In genomic region chr4:76192031-76192430, GRCm38 (mm10) we compare ENCODE assay signal across 16 mouse cellular contexts.
"Had no signal": no experiment of that assay in that cellular context is flagged by ENCODE, and none has a peak within 500 bp of the region (broad histone marks: within the 10 kb centered on the region; RNA-seq: fewer than 3 reads in every experiment).

No protein-coding gene starts in this region.

- H3K36me3 ChIP-seq: midbrain, embryonic 10.5 days; midbrain, embryonic 13.5 days; midbrain, embryonic 15.5 days; neural tube, embryonic 13.5 days; neural tube, embryonic 15.5 days had no signal

- H3K4me1 ChIP-seq: neural tube, embryonic 15.5 days had no signal

- H3K27ac ChIP-seq: midbrain, embryonic 10.5 days; midbrain, embryonic 13.5 days; midbrain, embryonic 15.5 days; neural tube, embryonic 13.5 days; neural tube, embryonic 15.5 days had no signal

- H3K9ac ChIP-seq: lung, embryonic 14.5 days; midbrain, embryonic 13.5 days; midbrain, embryonic 15.5 days; neural tube, embryonic 13.5 days; neural tube, embryonic 15.5 days had no signal

- H3K4me2 ChIP-seq: lung, embryonic 14.5 days; midbrain, embryonic 13.5 days; midbrain, embryonic 15.5 days; neural tube, embryonic 13.5 days; neural tube, embryonic 15.5 days had no signal

- ATAC-seq: midbrain, embryonic 13.5 days; midbrain, embryonic 15.5 days had no signal

- H3K4me3 ChIP-seq: midbrain, embryonic 10.5 days; midbrain, embryonic 13.5 days; midbrain, embryonic 15.5 days; myocyte; neural tube, embryonic 13.5 days; neural tube, embryonic 15.5 days had no signal

- H3K27me3 ChIP-seq: midbrain, embryonic 13.5 days; midbrain, embryonic 15.5 days; neural tube, embryonic 13.5 days; neural tube, embryonic 15.5 days had no signal

- DNase-seq: lung, adult 18-20 months; lung, embryonic 14.5 days; lung, postnatal 10 days; lung, postnatal 4 days; retina, postnatal 1 day; right cerebral cortex, postnatal 14 days; spleen, adult 18-20 months; thymus, adult 18-20 months; thymus, postnatal 14 days; thymus, postnatal 36 days had no signal

- H3K9me3 ChIP-seq: midbrain, embryonic 10.5 days; midbrain, embryonic 13.5 days; midbrain, embryonic 15.5 days; neural tube, embryonic 13.5 days; neural tube, embryonic 15.5 days had no signal
